Mouse (Mus musculus) erythroblast, embryonic 14.5 days (primary cell): ENCODE measurements around the gene Kcnt1.

ENCODE experiments used
- GATA1 ChIP-seq: IDR thresholded peaks from 2 replicates; pipeline ENCODE4 v1.6.1; 2012; ENCODE audit warnings: low read length, inconsistent platforms, mixed read lengths
- TAL1 ChIP-seq: IDR thresholded peaks from 3 replicates; pipeline ENCODE4 v1.6.1; 2012; ENCODE audit warnings: low read length, inconsistent platforms, mixed read lengths

DNA sequence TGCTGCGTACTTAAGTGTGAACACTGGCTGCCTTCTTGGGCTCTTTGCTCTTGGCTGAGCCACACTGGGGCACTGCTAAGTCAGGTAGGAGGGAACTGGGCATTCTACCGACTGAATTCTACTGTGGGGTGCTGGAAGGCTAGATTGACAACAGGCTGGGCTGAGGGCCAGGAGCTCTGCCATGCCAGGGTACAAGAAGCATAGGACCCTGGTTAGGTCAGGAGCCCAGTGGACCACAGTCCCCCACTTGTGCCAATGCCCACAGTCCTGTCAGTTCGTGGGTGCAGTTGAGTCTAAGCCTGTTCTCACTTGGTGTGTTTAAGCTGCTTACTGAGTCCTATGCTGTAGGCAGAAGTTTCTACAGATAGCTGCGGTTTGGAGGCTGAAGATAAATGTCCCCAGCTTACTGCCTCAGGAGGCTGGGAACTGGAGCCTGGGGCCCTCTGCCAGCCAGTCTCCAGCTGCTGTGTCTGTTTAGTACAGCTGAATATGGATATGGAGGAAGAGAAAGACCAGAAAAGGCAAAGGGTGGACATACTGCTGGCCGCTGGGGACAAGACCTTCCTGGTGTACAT lies 751 bp upstream of the Kcnt1 start:
- TF ChIP-seq GATA1, result no peak
- no peak for TF ChIP-seq TAL1
